Mouse (Mus musculus) heart, embryonic 10.5 days (tissue): ENCODE results near the gene Olfr56. TPM values are rescaled to one million over a fixed set of nuclear protein-coding genes. Genes with fewer than 3 reads are reported as not detected.
"Not testable (repeated sequence)": the region's sequence is repeated elsewhere in the genome, so short reads cannot be mapped to it uniquely, and the experiment has no call there.

Experiments
- DNase-seq: peaks from one replicate; pipeline ENCODE4 v3.0.0-alpha.2; 2017; ENCODE audit warnings: low spot score
- H3K27ac ChIP-seq: fragments of 300-500 bp; sonication (generic); 2 replicates; pipeline ENCODE4 v1.5.1; 2016; ENCODE audit warnings: mild to moderate bottlenecking
- H3K27me3 ChIP-seq: fragments of 300-500 bp; sonication (generic); 2 replicates; pipeline ENCODE4 v1.6.1; 2016; ENCODE audit warnings: mild to moderate bottlenecking; ENCODE audit not compliant: poor library complexity, insufficient read depth, severe bottlenecking
- H3K36me3 ChIP-seq: fragments of 300-500 bp; sonication (generic); 2 replicates; pipeline ENCODE4 v1.6.1; 2016; ENCODE audit warnings: mild to moderate bottlenecking, moderate library complexity
- H3K4me1 ChIP-seq: fragments of 300-500 bp; sonication (generic); 2 replicates; pipeline ENCODE4 v1.6.1; 2016; ENCODE audit warnings: mild to moderate bottlenecking
- H3K4me3 ChIP-seq: fragments of 300-500 bp; sonication (generic); 2 replicates; pipeline ENCODE4 v1.5.1; 2016; ENCODE audit warnings: mild to moderate bottlenecking, moderate library complexity
- H3K9me3 ChIP-seq: fragments of 300-500 bp; sonication (generic); 2 replicates; pipeline ENCODE4 v1.6.1; 2016; ENCODE audit warnings: mild to moderate bottlenecking, moderate library complexity
- WGBS: fragments of 180-500 bp; shearing (Covaris S2); methylation state at CpG from one replicate; pipeline ENCODE4 v1.1.7; 2016; 5-methylcytosine and 5-hydroxymethylcytosine counted together
- polyA plus RNA-seq: library from polyadenylated mRNA; unstranded; fragments of >200 nt; fragmentation: Nextera tagmentation; extraction: Ambion mirVana; gene quantifications from 2 replicates; pipeline ENCODE4 v1.2.1, GENCODE M21; 2016

The Olfr56 gene
- polyA plus RNA-seq, 1 experiment from 2014 or later = not detected

DNA sequence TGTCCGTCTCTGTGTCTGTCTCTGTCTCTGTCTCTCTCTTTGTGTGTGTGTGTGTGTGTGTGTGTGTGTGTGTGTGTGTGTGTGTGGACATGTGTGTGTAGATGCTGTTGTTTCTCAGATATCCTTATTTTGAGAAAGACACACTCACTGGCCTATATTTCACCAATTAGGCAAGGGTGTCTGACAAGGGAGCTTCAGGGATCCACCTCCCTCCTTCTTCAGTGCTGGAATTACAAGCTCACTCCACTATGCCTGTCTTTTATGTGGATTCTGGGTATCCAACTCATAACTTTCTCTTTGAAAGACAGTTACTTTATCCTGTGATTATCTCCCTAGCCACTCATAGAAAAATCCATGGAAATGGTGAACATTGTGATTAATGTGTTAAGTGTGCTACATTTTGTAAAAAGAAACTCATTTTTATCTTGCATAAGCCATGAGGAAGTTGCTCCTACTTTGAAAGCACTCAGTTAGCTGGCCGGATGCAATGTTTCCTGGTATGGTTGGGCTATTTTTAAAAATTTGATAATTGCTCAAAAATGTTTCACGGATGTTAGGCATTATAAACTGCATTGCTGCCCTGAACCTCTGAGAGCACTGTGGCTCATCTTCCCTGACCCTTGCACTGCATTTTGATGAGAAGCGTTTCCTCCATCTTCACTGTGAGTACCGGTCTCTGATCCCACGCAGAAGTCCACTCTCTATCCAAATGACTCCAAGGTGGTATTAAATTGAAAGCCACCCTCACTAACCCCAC lies 97.5 kb downstream of the Olfr56 start, which contains the start of gene Ifi47:
Gene Ifi47, plus strand, starts transcription at position 587 of the 757 bp plus-strand sequence.
- H3K27ac ChIP-seq, DNase-seq: not testable (repeated sequence)
- 72% methylated on average over 6 of the region's 6 CpGs for WGBS

DNA sequence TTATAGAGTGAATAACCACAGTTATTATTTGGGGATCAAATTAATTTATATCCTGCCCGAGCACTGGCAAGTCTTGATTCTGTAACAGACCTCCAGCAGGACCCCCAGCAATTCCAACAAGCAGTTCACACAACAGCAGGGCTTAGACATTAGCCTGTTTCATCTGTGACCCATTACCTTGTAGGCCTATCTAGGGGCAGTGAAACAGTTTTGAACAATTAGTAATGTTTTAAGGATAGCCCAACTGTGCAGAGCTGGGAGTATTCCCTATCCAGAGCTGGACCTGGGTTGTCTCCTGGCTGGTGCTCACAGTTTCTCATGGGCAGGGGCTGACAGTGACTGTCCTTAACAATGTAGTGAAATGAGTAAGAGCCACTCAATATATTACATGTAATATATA lies 98.3 kb downstream of the Olfr56 start:
- Histone ChIP-seq H3K27me3 (no peaks in the 10 kb centered on the region), H3K4me1 (no peaks in the 10 kb centered on the region), H3K4me3 (no peak overlapping the region), H3K9me3 (no peaks in the 10 kb centered on the region), H3K36me3 (no peaks in the 10 kb centered on the region), H3K27ac (no peak overlapping the region)
- WGBS = 75% methylated on average over 1 of the region's 1 CpGs
- no peak for DNase-seq

More for the DNA sequence above, 97.5 kb downstream of the Olfr56 start, which contains the start of gene Ifi47:
- H3K36me3 ChIP-seq, H3K9me3 ChIP-seq, H3K27me3 ChIP-seq, H3K4me1 ChIP-seq, H3K4me3 ChIP-seq: not testable (repeated sequence)

DNA sequence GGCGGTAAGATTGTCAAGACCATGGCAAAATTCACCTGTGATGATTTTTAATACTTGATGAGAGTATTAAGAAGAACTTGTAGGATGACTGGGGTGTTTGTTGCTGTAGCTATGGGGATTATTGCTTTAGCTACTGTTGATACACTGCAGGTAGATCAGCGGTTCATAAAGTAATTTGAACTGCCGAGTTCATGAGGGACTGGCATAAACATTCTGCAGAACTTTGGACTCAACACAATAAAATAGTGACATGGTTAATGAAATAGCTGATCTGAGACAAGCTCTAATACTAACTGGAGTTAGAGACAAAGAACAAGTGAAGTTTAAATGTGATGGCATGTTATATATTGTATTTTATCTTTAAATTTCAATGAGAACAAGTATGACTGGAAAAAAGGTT lies 100.0 kb downstream of the Olfr56 start:
- Histone ChIP-seq H3K4me3 (no peak overlapping the region), H3K27me3 (no peaks in the 10 kb centered on the region), H3K36me3 (no peaks in the 10 kb centered on the region), H3K4me1 (no peaks in the 10 kb centered on the region), H3K27ac (no peak overlapping the region), H3K9me3 (no peaks in the 10 kb centered on the region)
- WGBS = 86% methylated on average over 3 of the region's 3 CpGs
- no peak for DNase-seq

DNA sequence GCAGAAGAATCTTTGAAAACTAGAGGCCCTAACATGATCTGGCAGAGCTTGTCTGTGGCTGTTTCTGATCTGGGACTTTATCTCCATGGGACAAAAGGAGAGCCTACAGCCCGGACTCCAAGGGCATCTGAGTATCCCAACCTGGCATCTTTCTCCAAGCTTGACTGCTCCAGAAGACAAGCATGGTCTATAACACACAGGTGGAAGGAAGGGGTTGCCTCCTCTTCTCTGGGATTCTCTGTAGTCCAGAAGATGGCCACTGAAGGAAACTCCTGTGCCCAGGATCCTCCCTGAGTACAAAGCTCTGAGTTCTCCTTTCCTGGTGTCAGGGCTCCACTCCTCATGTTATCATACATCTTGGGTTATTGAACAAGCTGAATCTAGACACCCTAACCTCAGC lies 101.9 kb downstream of the Olfr56 start:
- Histone ChIP-seq H3K27me3 (no peaks in the 10 kb centered on the region), H3K4me1 (no peaks in the 10 kb centered on the region), H3K27ac (no peak overlapping the region), H3K4me3 (no peak overlapping the region), H3K9me3 (no peaks in the 10 kb centered on the region), H3K36me3 (no peaks in the 10 kb centered on the region)
- DNase-seq = no peak
- WGBS = 82% methylated on average over 1 of the region's 1 CpGs

DNA sequence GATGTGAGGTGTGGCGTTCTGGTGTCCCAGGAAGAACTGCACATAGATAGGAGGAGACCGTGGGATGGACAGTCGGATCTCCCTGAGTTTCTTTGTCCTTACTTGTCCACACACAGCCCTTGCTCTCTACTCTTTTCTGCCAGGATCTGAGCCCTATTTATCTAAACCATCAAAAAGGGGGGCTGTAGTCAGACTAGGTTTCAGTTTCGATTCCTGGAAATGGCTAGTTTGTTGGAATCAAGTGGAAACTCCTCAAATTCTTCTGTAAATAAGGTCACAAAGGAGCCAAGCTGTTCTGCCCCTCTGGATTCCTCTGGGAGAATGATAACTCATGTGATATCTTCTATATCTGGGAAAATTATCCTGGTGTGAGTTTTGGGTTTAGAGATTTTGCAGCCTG lies 102.7 kb downstream of the Olfr56 start:
- Histone ChIP-seq H3K9me3 (no peaks in the 10 kb centered on the region), H3K27me3 (no peaks in the 10 kb centered on the region), H3K36me3 (no peaks in the 10 kb centered on the region), H3K4me1 (no peaks in the 10 kb centered on the region), H3K4me3 (no peak overlapping the region), H3K27ac (no peak overlapping the region)
- DNase-seq = no peak
- WGBS = 82% methylated on average over 4 of the region's 4 CpGs

DNA sequence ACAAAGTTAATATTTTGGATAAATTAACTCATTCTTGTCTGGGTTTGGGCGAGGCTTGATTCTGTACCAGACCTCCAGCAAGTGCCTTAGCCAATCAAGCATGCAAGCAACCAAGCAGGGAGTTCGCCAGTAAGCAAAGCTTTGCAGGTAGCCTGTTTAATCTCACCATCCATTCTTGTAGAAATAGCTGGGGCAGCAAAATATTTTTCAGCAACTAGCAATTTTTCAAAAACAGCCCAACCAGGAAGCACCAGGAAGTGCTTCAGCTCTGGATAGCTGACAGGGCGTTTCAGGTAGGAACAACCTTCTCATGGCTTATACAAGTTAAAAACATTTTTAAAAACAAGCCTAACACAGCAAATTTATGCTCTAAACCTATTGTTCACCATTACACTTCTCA lies 103.2 kb downstream of the Olfr56 start:
- no peaks in the 10 kb centered on the region for H3K27me3 ChIP-seq
- DNase-seq = no peak
- H3K4me1 ChIP-seq = no peaks in the 10 kb centered on the region
- no peaks in the 10 kb centered on the region for H3K9me3 ChIP-seq
- 71% methylated on average over 3 of the region's 3 CpGs for WGBS
- no peak overlapping the region for H3K27ac ChIP-seq
- H3K36me3 ChIP-seq = no peaks in the 10 kb centered on the region
- no peak overlapping the region for H3K4me3 ChIP-seq

DNA sequence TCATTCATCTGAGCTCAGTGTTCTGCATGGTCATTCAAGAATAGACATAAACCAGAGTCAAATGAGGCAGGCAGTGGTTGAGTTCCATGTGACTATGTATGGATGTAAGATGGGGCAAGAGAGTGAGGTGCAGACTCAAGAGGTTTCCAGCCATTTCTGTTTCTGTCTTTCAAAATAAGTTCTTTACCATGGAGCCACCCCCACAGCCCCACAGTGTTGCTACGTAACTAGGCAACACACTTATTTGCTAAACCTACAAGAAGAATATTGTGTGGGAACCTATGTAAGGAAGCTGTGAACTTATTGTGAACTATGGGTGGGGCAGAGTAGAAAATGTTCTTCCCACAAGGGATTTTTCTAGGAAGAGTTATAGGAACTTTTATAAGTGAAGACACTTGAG lies 104.5 kb downstream of the Olfr56 start:
- H3K4me1 ChIP-seq = peaks cover 4% of the 10 kb centered on the region
- no peak overlapping the region for H3K4me3 ChIP-seq
- no peaks in the 10 kb centered on the region for H3K36me3 ChIP-seq
- no peak for DNase-seq
- 80% methylated on average over 1 of the region's 1 CpGs for WGBS
- H3K27me3 ChIP-seq = no peaks in the 10 kb centered on the region
- H3K9me3 ChIP-seq = no peaks in the 10 kb centered on the region
- H3K27ac ChIP-seq = no peak overlapping the region

DNA sequence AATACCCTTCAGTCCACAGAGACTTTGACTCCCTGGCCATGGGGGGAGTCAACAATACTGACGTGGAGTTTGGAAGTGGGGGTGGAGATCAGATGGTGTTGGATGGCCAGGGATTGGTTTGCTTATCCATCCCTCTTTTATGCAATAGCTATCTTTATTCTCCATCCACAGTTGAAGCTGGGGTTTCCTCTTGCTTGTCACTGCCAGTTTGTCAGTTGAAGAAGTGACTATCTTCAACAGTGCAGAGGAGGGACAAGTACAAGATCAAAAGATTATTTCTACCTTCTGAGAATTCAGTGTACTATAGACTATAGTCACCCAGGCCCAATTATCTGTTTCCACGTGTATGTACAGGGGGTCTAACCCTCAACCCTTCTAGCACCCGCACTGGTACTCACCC lies 105.1 kb downstream of the Olfr56 start:
- H3K4me1 ChIP-seq = peaks cover 8% of the 10 kb centered on the region
- H3K27ac ChIP-seq = no peak overlapping the region
- no peak for DNase-seq
- no peaks in the 10 kb centered on the region for H3K9me3 ChIP-seq
- H3K27me3 ChIP-seq = no peaks in the 10 kb centered on the region
- 79% methylated on average over 3 of the region's 3 CpGs for WGBS
- H3K4me3 ChIP-seq = no peak overlapping the region
- H3K36me3 ChIP-seq = no peaks in the 10 kb centered on the region

DNA sequence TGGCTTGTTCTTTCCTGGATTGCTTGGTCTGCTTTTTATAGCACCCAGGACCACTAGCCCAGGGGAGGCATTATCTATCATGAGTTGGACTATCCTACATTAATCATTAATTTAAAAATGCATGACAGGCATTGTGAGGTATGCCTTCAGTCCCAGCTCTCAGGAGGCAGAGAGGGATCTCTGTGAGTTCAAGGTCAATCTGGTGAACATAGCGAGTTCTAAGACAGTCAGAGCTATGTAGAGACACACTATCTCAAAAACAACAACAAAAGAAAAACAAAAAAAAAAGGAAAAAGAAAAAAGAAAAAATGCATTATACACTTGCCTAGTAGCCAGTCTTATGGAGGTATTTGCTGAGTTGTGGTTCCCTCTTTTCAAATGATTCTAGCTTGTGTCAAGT lies 105.7 kb downstream of the Olfr56 start:
- no peak overlapping the region for H3K27ac ChIP-seq
- H3K27me3 ChIP-seq = no peaks in the 10 kb centered on the region
- WGBS = 73% methylated on average over 1 of the region's 1 CpGs
- H3K36me3 ChIP-seq = no peaks in the 10 kb centered on the region
- H3K9me3 ChIP-seq = no peaks in the 10 kb centered on the region
- H3K4me1 ChIP-seq = peaks cover 8% of the 10 kb centered on the region
- no peak overlapping the region for H3K4me3 ChIP-seq
- DNase-seq = no peak

DNA sequence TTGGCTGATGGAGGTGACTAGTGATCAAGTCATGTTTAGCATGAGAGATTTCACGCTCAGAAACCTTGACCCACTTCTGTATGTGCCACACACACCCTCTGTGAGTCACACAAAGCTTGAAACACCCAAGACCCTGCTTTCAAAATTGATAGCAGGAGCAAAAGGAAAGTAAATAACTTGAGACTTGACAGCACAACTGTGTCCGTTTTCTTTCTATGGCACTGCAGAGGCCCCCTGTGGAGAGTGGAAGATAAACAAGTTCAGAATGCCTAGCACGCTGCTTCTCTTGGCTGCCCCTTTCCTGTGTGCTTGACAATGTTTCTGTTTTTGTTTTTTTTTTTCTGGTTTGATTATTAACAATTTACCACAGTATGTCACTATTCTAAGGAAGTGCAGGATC lies 106.2 kb downstream of the Olfr56 start:
- no peak for DNase-seq
- Histone ChIP-seq H3K27ac (no peak overlapping the region), H3K4me3 (no peak overlapping the region), H3K36me3 (no peaks in the 10 kb centered on the region), H3K27me3 (no peaks in the 10 kb centered on the region), H3K9me3 (no peaks in the 10 kb centered on the region), H3K4me1 (peaks cover 8% of the 10 kb centered on the region)
- 29% methylated on average over 3 of the region's 3 CpGs for WGBS

DNA sequence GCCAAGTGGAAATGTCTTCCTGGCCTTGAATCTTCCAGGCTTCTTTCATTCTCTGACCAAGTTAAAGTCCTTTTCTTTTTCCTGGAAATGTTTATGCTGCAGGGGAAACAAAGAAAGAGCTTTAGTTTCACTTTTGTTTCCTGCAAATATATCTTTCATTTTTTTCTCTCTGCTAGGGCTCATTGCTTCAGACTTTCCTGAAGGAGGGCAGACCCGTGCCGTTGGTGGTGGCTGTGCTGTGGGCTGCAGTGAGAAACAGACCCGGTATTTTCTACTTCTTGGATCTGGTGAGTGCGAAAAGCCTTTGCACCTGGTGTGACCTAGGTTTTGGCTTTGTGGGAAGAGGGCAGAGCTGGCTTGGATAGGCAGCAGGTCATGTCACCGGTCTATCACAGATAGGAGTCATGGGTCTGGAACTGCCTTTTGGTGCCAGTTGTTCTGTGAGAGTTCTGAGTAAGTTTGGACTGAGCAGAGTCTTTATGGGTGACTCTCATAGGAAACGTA lies 108.2 kb downstream of the Olfr56 start:
- Histone ChIP-seq H3K27ac (no peak overlapping the region), H3K4me1 (peaks cover 8% of the 10 kb centered on the region), H3K36me3 (no peaks in the 10 kb centered on the region), H3K4me3 (no peak overlapping the region), H3K27me3 (no peaks in the 10 kb centered on the region), H3K9me3 (no peaks in the 10 kb centered on the region)
- no peak for DNase-seq
- 80% methylated on average over 6 of the region's 6 CpGs for WGBS

DNA sequence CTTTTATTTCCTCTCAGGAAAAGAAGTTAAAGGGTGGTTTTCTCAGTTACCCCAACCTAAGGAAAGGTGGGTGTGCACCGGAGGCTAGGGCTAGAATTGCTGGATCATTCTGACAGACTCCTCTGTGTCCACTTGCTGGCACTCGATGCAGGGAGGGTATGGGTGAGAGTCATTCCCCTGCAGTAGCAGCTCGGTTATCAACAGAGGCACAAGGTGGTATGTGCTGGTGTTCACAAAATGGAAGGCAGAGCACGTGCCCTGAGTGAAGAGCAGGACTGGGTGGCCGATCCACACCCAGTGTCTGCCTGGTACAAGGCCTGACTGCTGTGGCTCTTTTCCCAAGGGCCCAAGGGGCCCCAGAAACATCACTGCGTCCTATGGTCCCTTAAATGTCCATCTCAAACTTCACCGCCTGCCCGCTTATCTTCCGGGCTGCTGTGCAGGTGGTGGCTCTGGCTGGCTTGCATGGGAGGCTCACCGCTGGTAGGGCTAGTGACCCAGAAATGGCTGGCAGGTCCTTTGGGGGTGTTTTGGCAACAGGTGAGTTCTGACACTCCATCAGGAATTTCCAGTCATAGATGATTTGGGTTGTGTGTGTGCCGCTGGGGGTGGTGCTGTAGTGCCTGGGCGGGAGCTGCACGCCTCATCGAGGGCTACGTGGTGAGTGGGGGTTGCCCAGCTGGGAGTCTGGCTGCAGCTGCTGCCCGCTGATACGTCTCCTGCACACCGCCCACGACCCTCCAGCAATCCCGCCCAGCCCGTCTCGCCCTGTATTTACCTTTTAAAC lies 109.3 kb downstream of the Olfr56 start:
- H3K27me3 ChIP-seq = no peaks in the 10 kb centered on the region
- WGBS = 32% methylated on average over 22 of the region's 22 CpGs
- peak; percentile 83 for DNase-seq
- peak overlapping the region; percentile 42; the same call in 1 of the 2 replicates for H3K27ac ChIP-seq
- H3K4me3 ChIP-seq = peak overlapping the region; percentile 37
- no peaks in the 10 kb centered on the region for H3K9me3 ChIP-seq
- H3K4me1 ChIP-seq = peaks cover 8% of the 10 kb centered on the region
- no peaks in the 10 kb centered on the region for H3K36me3 ChIP-seq

DNA sequence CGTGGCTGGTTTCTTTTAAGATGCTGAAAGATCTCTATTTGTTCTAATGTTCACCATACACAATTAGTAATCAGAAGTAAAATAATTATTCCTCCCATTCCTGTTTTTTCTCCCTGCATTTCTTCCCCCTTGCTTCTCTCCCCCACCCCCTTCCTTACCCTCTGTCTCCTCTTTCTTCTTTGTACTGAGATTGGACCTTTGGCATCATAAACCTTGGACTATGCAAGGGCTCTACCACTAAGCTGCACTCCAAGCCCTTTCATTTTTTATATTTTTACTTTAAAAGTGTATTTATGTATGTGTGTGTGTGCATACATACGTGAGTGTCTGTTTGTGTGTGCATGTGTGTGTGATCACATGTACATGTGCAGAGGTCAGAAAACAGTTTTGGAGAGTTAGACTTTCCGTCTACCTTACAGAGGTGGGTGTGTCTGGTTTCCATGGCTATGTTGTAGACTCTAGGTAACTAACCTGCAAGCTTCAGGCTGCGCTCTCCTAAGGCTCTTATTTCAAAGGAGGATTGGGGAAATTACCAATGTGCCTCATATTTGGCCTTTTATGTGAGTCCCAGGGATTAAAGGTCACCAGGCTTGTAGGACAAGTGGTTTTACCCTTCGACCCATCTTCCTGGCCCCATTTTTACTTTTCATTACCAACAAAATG lies 110.4 kb downstream of the Olfr56 start:
- 86% methylated on average over 5 of the region's 5 CpGs for WGBS
- Histone ChIP-seq H3K27ac (no peak overlapping the region), H3K9me3 (no peaks in the 10 kb centered on the region), H3K4me1 (peaks cover 8% of the 10 kb centered on the region), H3K36me3 (no peaks in the 10 kb centered on the region), H3K27me3 (no peaks in the 10 kb centered on the region), H3K4me3 (no peak overlapping the region)
- no peak for DNase-seq
